Mouse (Mus musculus): ENCODE data around the gene Cd200. TPM values are rescaled to one million over a fixed set of nuclear protein-coding genes. Genes with fewer than 3 reads are reported as not detected.
"Not testable (repeated sequence)": the region's sequence is repeated elsewhere in the genome, so short reads cannot be mapped to it uniquely, and the experiment has no call there.

Gene Cd200
- total RNA-seq, 1 experiment from 2014 or later: 0.86 TPM

GRCm38 (mm10) chr16:45349523-45350298 is 59.1 kb downstream of the Cd200 start:
- ATAC-seq (replicated peaks; ENCODE audit: insufficient number of reproducible peaks, low FRiP score, low TSS enrichment, poor library complexity, severe bottlenecking): no peak

GRCm38 (mm10) chr16:45348238-45348637 is 60.6 kb downstream of the Cd200 start:
- not testable (repeated sequence) for ATAC-seq (replicated peaks; ENCODE audit: insufficient number of reproducible peaks, low FRiP score, low TSS enrichment, poor library complexity, severe bottlenecking)

- no peak for ATAC-seq (replicated peaks; ENCODE audit: insufficient number of reproducible peaks, low FRiP score, low TSS enrichment, poor library complexity, severe bottlenecking)
Measured at GRCm38 (mm10) chr16:45346930-45347387, 61.9 kb downstream of the Cd200 start.

- ATAC-seq (replicated peaks; ENCODE audit: insufficient number of reproducible peaks, low FRiP score, low TSS enrichment, poor library complexity, severe bottlenecking): no peak
Measured at GRCm38 (mm10) chr16:45346367-45346766, 62.5 kb downstream of the Cd200 start.

- no peak for ATAC-seq (replicated peaks; ENCODE audit: insufficient number of reproducible peaks, low FRiP score, low TSS enrichment, poor library complexity, severe bottlenecking)
Measured at GRCm38 (mm10) chr16:45344879-45345278, 64.0 kb downstream of the Cd200 start.

- no peak for ATAC-seq (replicated peaks; ENCODE audit: insufficient number of reproducible peaks, low FRiP score, low TSS enrichment, poor library complexity, severe bottlenecking)
Measured at GRCm38 (mm10) chr16:45336478-45336877, 72.4 kb downstream of the Cd200 start.

- ATAC-seq (replicated peaks; ENCODE audit: insufficient number of reproducible peaks, low FRiP score, low TSS enrichment, poor library complexity, severe bottlenecking): no peak
Measured at GRCm38 (mm10) chr16:45334891-45335290, 74.0 kb downstream of the Cd200 start.

- ATAC-seq (replicated peaks; ENCODE audit: insufficient number of reproducible peaks, low FRiP score, low TSS enrichment, poor library complexity, severe bottlenecking): 0 out of 2 replicates have a peak, but pooled peaks have one; percentile 16
Measured at GRCm38 (mm10) chr16:45334376-45334765, 74.5 kb downstream of the Cd200 start.

GRCm38 (mm10) chr16:45333678-45334375 is 75.0 kb downstream of the Cd200 start:
- no peak for ATAC-seq (replicated peaks; ENCODE audit: insufficient number of reproducible peaks, low FRiP score, low TSS enrichment, poor library complexity, severe bottlenecking)

GRCm38 (mm10) chr16:45332591-45332990 is 76.3 kb downstream of the Cd200 start:
- no peak for ATAC-seq (replicated peaks; ENCODE audit: insufficient number of reproducible peaks, low FRiP score, low TSS enrichment, poor library complexity, severe bottlenecking)

Other genes with a start within 250 kb of the Cd200 start
- 30.8 to 44.8 TPM (median 34.9 TPM) in 3 replicates for gene Btla, start 184.7 kb downstream of the Cd200 start, total RNA-seq (2017)
- gene Gm609, start 83.9 kb upstream of the Cd200 start, total RNA-seq (2017): not detected in 3 replicates
- gene Gm17783, start 123.0 kb upstream of the Cd200 start, total RNA-seq (2017): not detected in 3 replicates
- not detected in 3 replicates for gene Slc9c1, start 126.3 kb upstream of the Cd200 start, total RNA-seq (2017)
- 0.58 TPM in 1 of 3 replicates, not detected in the others for gene Gcsam, start 201.3 kb upstream of the Cd200 start, total RNA-seq (2017)
- not detected in 3 replicates for gene BC016579, start 245.0 kb upstream of the Cd200 start, total RNA-seq (2017)